Mouse (Mus musculus) midbrain, postnatal 0 days (tissue): ENCODE measurements around the gene Raver1. TPM values are rescaled to one million over a fixed set of nuclear protein-coding genes. Genes with fewer than 3 reads are reported as not detected.

Source experiments
- ATAC-seq: fragments of 200-750 bp; cut with Nextera tagmentation; 2 replicates; pipeline ENCODE4 v1.8.0; 2017; ENCODE audit warnings: moderate number of reproducible peaks, mild to moderate bottlenecking, moderate TSS enrichment, moderate library complexity; ENCODE audit not compliant: low FRiP score
- DNase-seq: peaks from one replicate; pipeline ENCODE4 v3.0.0-alpha.2; 2015; ENCODE audit warnings: low spot score
- H3K27ac ChIP-seq: fragments of 300-500 bp; sonication (generic); 2 replicates; pipeline ENCODE4 v1.5.1; 2014; ENCODE audit warnings: low read depth, mild to moderate bottlenecking, low read length, mixed read lengths
- H3K27me3 ChIP-seq: fragments of 300-500 bp; sonication (generic); 2 replicates; pipeline ENCODE4 v1.6.1; 2014; ENCODE audit warnings: low read length, control low read depth, mixed read lengths; ENCODE audit not compliant: insufficient read depth
- H3K36me3 ChIP-seq: fragments of 300-500 bp; sonication (generic); 2 replicates; pipeline ENCODE4 v1.6.1; 2014; ENCODE audit warnings: low read length, control low read depth, mixed read lengths; ENCODE audit not compliant: insufficient read depth
- H3K4me1 ChIP-seq: fragments of 300-500 bp; sonication (generic); 2 replicates; pipeline ENCODE4 v1.6.1; 2014; ENCODE audit warnings: mild to moderate bottlenecking, control low read depth, antibody characterized with exemption, low read length, mixed read lengths; ENCODE audit not compliant: insufficient read depth
- H3K4me2 ChIP-seq: fragments of 300-500 bp; sonication (generic); 2 replicates; pipeline ENCODE4 v1.6.1; 2014; ENCODE audit warnings: low read depth, mild to moderate bottlenecking, low read length, mixed read lengths; ENCODE audit not compliant: poor library complexity, severe bottlenecking
- H3K4me3 ChIP-seq: fragments of 300-500 bp; sonication (generic); 2 replicates; pipeline ENCODE4 v1.5.1; 2014; ENCODE audit warnings: low read depth, mild to moderate bottlenecking, low read length, moderate library complexity
- H3K9ac ChIP-seq: fragments of 300-500 bp; sonication (generic); replicated peaks from 2 replicates; pipeline ENCODE4 v1.6.1; 2014; ENCODE audit warnings: mild to moderate bottlenecking, low read length, moderate library complexity, mixed read lengths; ENCODE audit not compliant: poor library complexity, severe bottlenecking
- H3K9me3 ChIP-seq: fragments of 300-500 bp; sonication (generic); 2 replicates; pipeline ENCODE4 v1.6.1; 2016; ENCODE audit warnings: low read length, control low read depth
- CTCF ChIP-seq: IDR thresholded peaks from 2 replicates; pipeline ENCODE4 v1.5.1; 2016; ENCODE audit warnings: antibody characterized with exemption, mild to moderate bottlenecking
- WGBS: fragments of 180-500 bp; shearing (Covaris S2); extraction: QIAGEN DNeasy Blood & Tissue Kit; methylation state at CpG from one replicate; pipeline ENCODE4 v1.1.7; 2014; 5-methylcytosine and 5-hydroxymethylcytosine counted together
- polyA plus RNA-seq: library from polyadenylated mRNA; unstranded; fragments of >200 nt; fragmentation: Nextera tagmentation; extraction: Ambion mirVana; gene quantifications from 2 replicates; pipeline ENCODE4 v1.2.1, GENCODE M21; 2015
- total RNA-seq: library from RNA; depleted of rRNA; stranded (reverse); fragments of >200 nt; gene quantifications from 2 replicates; pipeline ENCODE4 v1.2.3, GENCODE M21; 2014

Gene Raver1
- total and polyA plus RNA-seq, 2 experiments from 2014 or later, result 20.2 to 41.0 TPM

GRCm38 (mm10) chr9:21030781-21031250, 61.0 kb downstream of the Raver1 start:
- H3K9ac ChIP-seq, result no peak overlapping the region
- DNase-seq, result peak; percentile 92
- peaks cover 61% of the 10 kb centered on the region for H3K27me3 ChIP-seq
- under 1% methylated on average over 13 of the region's 13 CpGs for WGBS
- H3K9me3 ChIP-seq, result no peaks in the 10 kb centered on the region
- H3K4me1 ChIP-seq, result peaks cover 24% of the 10 kb centered on the region; the same call in 1 of the 2 replicates
- peak overlapping the region; percentile 98 for H3K4me2 ChIP-seq
- peak; percentile 73 for TF ChIP-seq CTCF
- H3K27ac ChIP-seq, result peak overlapping the region; percentile 52
- peak overlapping the region; percentile 58 for H3K4me3 ChIP-seq
- no peaks in the 10 kb centered on the region for H3K36me3 ChIP-seq
- ATAC-seq, result peak; percentile 69

- ATAC-seq, result no peak
- H3K9ac ChIP-seq, result no peak overlapping the region
- H3K4me1 ChIP-seq, result peaks cover 20% of the 10 kb centered on the region; the same call in 1 of the 2 replicates
- DNase-seq, result no peak
- peaks cover 54% of the 10 kb centered on the region for H3K27me3 ChIP-seq
- no peak for TF ChIP-seq CTCF
- no peak overlapping the region for H3K27ac ChIP-seq
- H3K4me2 ChIP-seq, result peak overlapping the region; percentile 98; the same call in 1 of the 2 replicates
- H3K4me3 ChIP-seq, result no peak overlapping the region
- no peaks in the 10 kb centered on the region for H3K9me3 ChIP-seq
- 22% methylated on average over 22 of the region's 22 CpGs for WGBS
- no peaks in the 10 kb centered on the region for H3K36me3 ChIP-seq
These were observed 61.7 kb downstream of the Raver1 start for GRCm38 (mm10) chr9:21030055-21030600.

- DNase-seq (peak; percentile 46), ATAC-seq (no peak)
- 2% methylated on average over 37 of the region's 37 CpGs for WGBS
- peak; percentile 81 for TF ChIP-seq CTCF
- Histone ChIP-seq H3K4me3 (peak within 1 kb of the TSS; percentile 20; the same call in 1 of the 2 replicates), H3K27ac (no peak within 1 kb of the TSS), H3K9me3 (no peaks in the 10 kb centered on the region), H3K4me1 (peaks cover 18% of the 10 kb centered on the region; the same call in 1 of the 2 replicates), H3K9ac (no peak within 1 kb of the TSS), H3K27me3 (peaks cover 47% of the 10 kb centered on the region), H3K4me2 (peak within 1 kb of the TSS; percentile 44), H3K36me3 (no peaks in the 10 kb centered on the region)
These were observed 62.3 kb downstream of the Raver1 start, which contains the start of gene Icam4 for GRCm38 (mm10) chr9:21029291-21030054. Gene Icam4, plus strand, starts transcription at chr9:21029373.

- Histone ChIP-seq H3K27me3 (peaks cover 41% of the 10 kb centered on the region), H3K9ac (no peak overlapping the region), H3K4me2 (no peak overlapping the region), H3K9me3 (no peaks in the 10 kb centered on the region), H3K4me1 (peaks cover 17% of the 10 kb centered on the region; the same call in 1 of the 2 replicates), H3K36me3 (no peaks in the 10 kb centered on the region), H3K4me3 (no peak overlapping the region), H3K27ac (no peak overlapping the region)
- TF ChIP-seq CTCF, result no peak
- WGBS, result 75% methylated on average over 6 of the region's 6 CpGs
- no peak for ATAC-seq
- no peak for DNase-seq
These were observed 63.2 kb downstream of the Raver1 start for GRCm38 (mm10) chr9:21028560-21029110.

- no peak overlapping the region for H3K4me3 ChIP-seq
- H3K4me1 ChIP-seq, result peaks cover 9% of the 10 kb centered on the region; the same call in 1 of the 2 replicates
- 57% methylated on average over 8 of the region's 8 CpGs for WGBS
- no peaks in the 10 kb centered on the region for H3K36me3 ChIP-seq
- no peak overlapping the region for H3K9ac ChIP-seq
- ATAC-seq (no peak), DNase-seq (no peak)
- peaks cover 33% of the 10 kb centered on the region for H3K27me3 ChIP-seq
- H3K9me3 ChIP-seq, result no peaks in the 10 kb centered on the region
- no peak overlapping the region for H3K27ac ChIP-seq
- no peak for TF ChIP-seq CTCF
- H3K4me2 ChIP-seq, result no peak overlapping the region
These were observed 64.0 kb downstream of the Raver1 start for GRCm38 (mm10) chr9:21027774-21028290.
